ENCODE assay signal across 8 mouse cellular contexts in the genomic region with DNA sequence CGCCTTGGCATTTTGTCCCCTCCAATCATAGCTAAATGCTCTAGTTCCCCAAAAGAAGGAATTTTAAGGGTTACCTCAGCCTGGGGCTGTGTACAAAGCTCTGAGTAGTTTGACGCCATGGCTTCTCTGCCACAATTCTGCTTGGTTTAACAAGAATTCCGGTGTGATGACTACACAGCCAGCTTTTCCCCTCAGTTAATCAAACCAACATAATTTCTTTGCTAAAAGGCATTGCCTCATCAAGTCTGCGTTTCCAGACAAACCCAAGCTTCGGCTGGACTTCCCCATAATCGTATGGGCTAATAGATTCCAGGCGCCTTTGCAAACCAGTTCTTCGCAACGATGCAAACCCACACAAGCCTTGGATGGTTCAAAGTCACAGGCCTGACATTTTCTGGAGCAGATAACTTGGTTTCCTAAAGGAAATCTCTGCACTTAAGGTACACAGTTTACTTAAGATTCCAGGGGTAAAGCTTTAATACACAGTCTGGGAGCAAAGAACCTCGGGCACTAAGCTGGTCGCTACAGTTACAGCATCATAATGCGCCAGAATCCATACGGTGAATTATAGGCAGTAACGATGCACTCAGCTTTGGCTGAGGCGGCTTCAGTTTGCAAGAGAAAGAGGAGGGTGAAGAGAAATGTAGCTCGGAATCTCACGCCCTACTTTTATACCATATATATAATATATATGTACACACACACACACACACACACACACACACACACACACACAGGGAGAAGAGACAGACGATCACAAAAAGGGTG. TPM values are rescaled to one million over a fixed set of nuclear protein-coding genes. Genes with fewer than 3 reads are reported as not detected.
DNase-seq lines count a peak whose midpoint lies in the region; ATAC-seq and TF ChIP-seq lines count a peak whose summit lies in the region.

No protein-coding gene starts in this region.

- H3K4me3 ChIP-seq in gastrocnemius, adult 2 months = peak overlapping the region; percentile 83
- H3K4me3 ChIP-seq in embryonic facial prominence, embryonic 15.5 days (replicated peaks) = peak overlapping the region; percentile 63
- H3K4me3 ChIP-seq in limb, embryonic 13.5 days = peak overlapping the region; percentile 64

- intact Hi-C loops in gastrocnemius, adult 2 months (cut with DNase I) = no loop called here

- H3K27me3 ChIP-seq in embryonic facial prominence, embryonic 15.5 days = no peaks in the 10 kb centered on the region
- no peaks in the 10 kb centered on the region for H3K27me3 ChIP-seq in limb, embryonic 13.5 days

- H3K9me3 ChIP-seq in embryonic facial prominence, embryonic 15.5 days (replicated peaks) = no peaks in the 10 kb centered on the region
- H3K9me3 ChIP-seq in limb, embryonic 13.5 days = no peaks in the 10 kb centered on the region

- peaks cover 30% of the 10 kb centered on the region; the same call in 1 of the 2 replicates for H3K4me1 ChIP-seq in embryonic facial prominence, embryonic 15.5 days
- peaks cover 54% of the 10 kb centered on the region for H3K4me1 ChIP-seq in limb, embryonic 13.5 days

- WGBS in embryonic facial prominence, embryonic 15.5 days = 23% methylated on average over 18 of the region's 18 CpGs
- 16% methylated on average over 18 of the region's 18 CpGs for WGBS in limb, embryonic 13.5 days

- H3K36me3 ChIP-seq in embryonic facial prominence, embryonic 15.5 days = no peaks in the 10 kb centered on the region
- no peaks in the 10 kb centered on the region for H3K36me3 ChIP-seq in limb, embryonic 13.5 days

- TF ChIP-seq CTCF in gastrocnemius, adult 2 months (IDR thresholded peaks at IDR 0.05) = no peak

- H3K4me2 ChIP-seq in embryonic facial prominence, embryonic 15.5 days (replicated peaks) = peak overlapping the region; percentile 97
- H3K4me2 ChIP-seq in limb, embryonic 13.5 days (replicated peaks) = peak overlapping the region; percentile 93

- H3K27ac ChIP-seq in gastrocnemius, adult 2 months = no peak overlapping the region
- peak overlapping the region; percentile 85 for H3K27ac ChIP-seq in embryonic facial prominence, embryonic 15.5 days (replicated peaks)
- H3K27ac ChIP-seq in limb, embryonic 13.5 days = peak overlapping the region; percentile 96

- H3K9ac ChIP-seq in embryonic facial prominence, embryonic 15.5 days = 0 out of 2 replicates have a peak overlapping the region, but pooled peaks have one; percentile 59
- peak overlapping the region; percentile 83 for H3K9ac ChIP-seq in limb, embryonic 13.5 days

- ATAC-seq in embryonic facial prominence, embryonic 15.5 days (ENCODE audit: insufficient number of reproducible peaks, low FRiP score, low TSS enrichment, low read depth) = 0 out of 2 replicates have a peak, but pooled peaks have one; percentile 44
- peak; percentile 65; the same call in 1 of the 2 replicates for ATAC-seq in limb, embryonic 13.5 days (ENCODE audit: low FRiP score, low read depth)
- ATAC-seq in monocyte, adult 5-6 weeks (replicated peaks; ENCODE audit: insufficient number of reproducible peaks, low FRiP score, low TSS enrichment, poor library complexity, severe bottlenecking) = no peak

- no peak for DNase-seq in gastrocnemius, adult 2 months
- DNase-seq in gastrocnemius, postnatal 4 days (ENCODE audit: low spot score in 2 of 2) = no peak
- DNase-seq in 3T3-L1 (ENCODE audit: low read depth, low spot score) = peak; percentile 80
- DNase-seq in B cell, adult 2 months = no peak
- DNase-seq in frontal cortex, postnatal 25 days (ENCODE audit: low spot score in 2 of 2) = no peak

RNA-seq across cellular contexts. Expression of a gene that starts 1.2 kb away (rescaled TPM):
- total RNA-seq in gastrocnemius, adult 2 months (2021) = under 1 TPM in 1 of 2 experiments, not detected in 1; 0.64 TPM
- total RNA-seq in gastrocnemius, postnatal 4 days (2021) = 1 to 10 TPM; 3.2 to 3.8 TPM
- 7.3 and 8.3 TPM in 2 replicates for polyA plus RNA-seq in embryonic facial prominence, embryonic 15.5 days (2015; fragmentation: Nextera tagmentation; extraction: Ambion mirVana)
- polyA plus RNA-seq in limb, embryonic 13.5 days (2015; fragmentation: Nextera tagmentation; extraction: Ambion mirVana) = 15.0 and 18.7 TPM in 2 replicates
- 8.2 TPM in 1 of 3 replicates, not detected in the others for total RNA-seq in monocyte, adult 5-6 weeks (2017)
